ENCODE assay signal across 39 mouse cellular contexts in the genomic region with DNA sequence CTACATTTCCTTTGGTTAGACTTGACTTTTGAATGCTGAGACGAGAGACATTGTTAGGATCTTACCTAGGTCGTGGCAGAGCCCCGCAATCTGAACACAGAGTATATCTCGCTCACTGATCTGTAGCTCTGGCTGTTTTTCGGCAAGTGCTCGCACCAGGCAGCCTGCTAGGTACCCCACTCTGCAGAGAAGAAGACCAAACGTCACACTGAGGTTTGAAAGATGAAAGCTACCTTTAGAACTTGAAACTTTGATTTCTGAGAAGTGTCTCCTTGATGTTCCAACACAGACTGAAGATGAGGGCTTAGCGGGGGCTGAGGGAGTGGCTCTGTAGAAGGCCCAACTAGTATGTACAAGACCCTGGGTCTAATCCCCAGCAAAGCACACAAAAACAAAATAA. TPM values are rescaled to one million over a fixed set of nuclear protein-coding genes. Genes with fewer than 3 reads are reported as not detected.
DNase-seq lines count a peak whose midpoint lies in the region; ATAC-seq and TF ChIP-seq lines count a peak whose summit lies in the region.
"Had no signal": no experiment of that assay in that cellular context is flagged by ENCODE, and none has a peak within 500 bp of the region (broad histone marks: within the 10 kb centered on the region; RNA-seq: fewer than 3 reads in every experiment).

No protein-coding gene starts in this region.

- no peaks in the 10 kb centered on the region for H3K36me3 ChIP-seq in midbrain, postnatal 0 days (ENCODE audit: insufficient read depth, low read length)
- peaks cover 22% of the 10 kb centered on the region for H3K36me3 ChIP-seq in neural tube, embryonic 15.5 days

- no peak overlapping the region for H3K4me2 ChIP-seq in midbrain, postnatal 0 days (ENCODE audit: low read depth, low read length, poor library complexity, severe bottlenecking)
- H3K4me2 ChIP-seq in neural tube, embryonic 15.5 days, result no peak overlapping the region
- H3K4me2 ChIP-seq: embryonic facial prominence, embryonic 15.5 days; forebrain, embryonic 13.5 days; heart, embryonic 12.5 days; hindbrain, embryonic 14.5 days; intestine, embryonic 15.5 days; limb, embryonic 13.5 days; liver, embryonic 11.5 days; midbrain, embryonic 12.5 days; stomach, embryonic 15.5 days had no signal

- WGBS in midbrain, postnatal 0 days, result 94% methylated on average over 8 of the region's 8 CpGs
- 92% methylated on average over 8 of the region's 8 CpGs for WGBS in neural tube, embryonic 15.5 days

- no peaks in the 10 kb centered on the region for H3K4me1 ChIP-seq in midbrain, postnatal 0 days (ENCODE audit: insufficient read depth, low read length)
- H3K4me1 ChIP-seq in neural tube, embryonic 15.5 days, result no peaks in the 10 kb centered on the region
- H3K4me1 ChIP-seq: embryonic facial prominence, embryonic 10.5 days; embryonic facial prominence, embryonic 15.5 days; forebrain, embryonic 13.5 days; heart, embryonic 12.5 days; intestine, embryonic 15.5 days; limb, embryonic 13.5 days; midbrain, embryonic 12.5 days; stomach, embryonic 15.5 days had no signal

- peak; percentile 72 to 80 for DNase-seq in CD8-positive naive resting alpha-beta T cell, adult 2 months (ENCODE audit: low read depth in 2 of 2, low spot score in 2 of 2)
- DNase-seq in thymus, postnatal 0 days (ENCODE audit: low spot score), result peak; percentile 65
- DNase-seq in thymus, postnatal 4 days, result peak; percentile 47
- DNase-seq in midbrain, postnatal 0 days (ENCODE audit: low spot score), result no peak
- DNase-seq in ovary, postnatal 14 days (ENCODE audit: low spot score), result no peak
- DNase-seq: adrenal gland, adult 2 months; adrenal gland, postnatal 36 days; B cell, adult 2 months; cerebellum, adult 18-20 months; cerebellum, postnatal 14 days; gastrocnemius, adult 2 months; gastrocnemius, postnatal 36 days; heart, adult 18-20 months; heart, postnatal 4 days; kidney, adult 2 months; kidney, postnatal 36 days; liver, postnatal 0 days; lung, postnatal 36 days had no signal

- no peak overlapping the region for H3K4me3 ChIP-seq in midbrain, postnatal 0 days (ENCODE audit: low read depth, low read length)
- H3K4me3 ChIP-seq in neural tube, embryonic 15.5 days (replicated peaks), result no peak overlapping the region
- H3K4me3 ChIP-seq: embryonic facial prominence, embryonic 10.5 days; embryonic facial prominence, embryonic 15.5 days; forebrain, embryonic 13.5 days; gastrocnemius, adult 2 months; heart, embryonic 12.5 days; intestine, embryonic 15.5 days; layer of hippocampus, adult 2 months; left cerebral cortex, adult 2 months; limb, embryonic 13.5 days; midbrain, embryonic 12.5 days; stomach, embryonic 15.5 days had no signal

- no peak for TF ChIP-seq CTCF in midbrain, postnatal 0 days (IDR thresholded peaks at IDR 0.05)

- H3K27ac ChIP-seq in midbrain, postnatal 0 days (ENCODE audit: low read depth, low read length), result no peak overlapping the region
- H3K27ac ChIP-seq in neural tube, embryonic 15.5 days (replicated peaks), result no peak overlapping the region
- H3K27ac ChIP-seq: embryonic facial prominence, embryonic 10.5 days; embryonic facial prominence, embryonic 15.5 days; forebrain, embryonic 13.5 days; gastrocnemius, adult 2 months; hindbrain, embryonic 14.5 days; intestine, embryonic 15.5 days; layer of hippocampus, adult 2 months; left cerebral cortex, adult 2 months; limb, embryonic 13.5 days; midbrain, embryonic 12.5 days; stomach, embryonic 15.5 days had no signal

- no peaks in the 10 kb centered on the region for H3K9me3 ChIP-seq in midbrain, postnatal 0 days (ENCODE audit: low read length)
- no peaks in the 10 kb centered on the region for H3K9me3 ChIP-seq in neural tube, embryonic 15.5 days (replicated peaks)
- H3K9me3 ChIP-seq: embryonic facial prominence, embryonic 10.5 days; embryonic facial prominence, embryonic 15.5 days; forebrain, embryonic 13.5 days; heart, embryonic 12.5 days; intestine, embryonic 15.5 days; limb, embryonic 13.5 days; midbrain, embryonic 12.5 days; stomach, embryonic 15.5 days had no signal

- H3K9ac ChIP-seq in midbrain, postnatal 0 days (replicated peaks; ENCODE audit: low read length, poor library complexity, severe bottlenecking), result no peak overlapping the region
- H3K9ac ChIP-seq in neural tube, embryonic 15.5 days (replicated peaks), result no peak overlapping the region
- H3K9ac ChIP-seq: embryonic facial prominence, embryonic 15.5 days; forebrain, embryonic 13.5 days; heart, embryonic 12.5 days; hindbrain, embryonic 14.5 days; intestine, embryonic 15.5 days; limb, embryonic 13.5 days; liver, postnatal 0 days; midbrain, embryonic 12.5 days; stomach, embryonic 15.5 days had no signal

- peak; percentile 71 for ATAC-seq in inflammation-experienced regulatory T-cells, adult 6 months
- no peak for ATAC-seq in midbrain, postnatal 0 days (ENCODE audit: low FRiP score)
- ATAC-seq in neural tube, embryonic 15.5 days (ENCODE audit: low FRiP score), result no peak
- ATAC-seq: forebrain, embryonic 13.5 days; intestine, embryonic 15.5 days; liver, postnatal 0 days had no signal

- no peaks in the 10 kb centered on the region for H3K27me3 ChIP-seq in midbrain, postnatal 0 days (ENCODE audit: insufficient read depth, low read length)
- H3K27me3 ChIP-seq in neural tube, embryonic 15.5 days (replicated peaks), result no peaks in the 10 kb centered on the region
- H3K27me3 ChIP-seq: embryonic facial prominence, embryonic 15.5 days; forebrain, embryonic 13.5 days; heart, embryonic 12.5 days; intestine, embryonic 15.5 days; limb, embryonic 13.5 days; midbrain, embryonic 12.5 days; stomach, embryonic 15.5 days had no signal

RNA-seq across cellular contexts. Expression of a gene that starts 13.3 kb away (rescaled TPM):
- polyA plus RNA-seq in inflammation-experienced regulatory T-cells, adult 6 months (2017; shearing (Covaris generic)), result 100 to 1,000 TPM; 383 to 537 (median 471) TPM
- polyA plus RNA-seq in thymus, postnatal 0 days (2015; fragmentation: Nextera tagmentation; extraction: Ambion mirVana), result 23.5 and 25.5 TPM in 2 replicates
- total RNA-seq in midbrain, postnatal 0 days (2014; rRNA removed), result 13.0 and 14.1 TPM in 2 replicates
- 8.7 and 9.9 TPM in 2 replicates for polyA plus RNA-seq in midbrain, postnatal 0 days (2015; fragmentation: Nextera tagmentation; extraction: Ambion mirVana)
- polyA plus RNA-seq in neural tube, embryonic 15.5 days (2015; fragmentation: Nextera tagmentation; extraction: Ambion mirVana), result 11.9 and 14.6 TPM in 2 replicates

RNA-seq across cellular contexts. Expression of a gene that starts 34.9 kb away (rescaled TPM):
- polyA plus RNA-seq in inflammation-experienced regulatory T-cells, adult 6 months (2017; shearing (Covaris generic)), result not detected
- not detected in 2 replicates for polyA plus RNA-seq in thymus, postnatal 0 days (2015; fragmentation: Nextera tagmentation; extraction: Ambion mirVana)
- total RNA-seq in midbrain, postnatal 0 days (2014; rRNA removed), result not detected in 2 replicates
- not detected in 2 replicates for polyA plus RNA-seq in midbrain, postnatal 0 days (2015; fragmentation: Nextera tagmentation; extraction: Ambion mirVana)
- polyA plus RNA-seq in neural tube, embryonic 15.5 days (2015; fragmentation: Nextera tagmentation; extraction: Ambion mirVana), result 0.43 TPM in 1 of 2 replicates, not detected in the other
- total RNA-seq: adrenal gland, adult 2 months; adrenal gland, postnatal 36 days; gastrocnemius, adult 2 months; gastrocnemius, postnatal 36 days; heart, adult 18-20 months; heart, postnatal 4 days; layer of hippocampus, adult 2 months; layer of hippocampus, postnatal 14 days; left cerebral cortex, adult 2 months; left cerebral cortex, postnatal 36 days; megakaryocyte, adult 5-6 weeks; monocyte, adult 5-6 weeks had no signal
- polyA plus RNA-seq: brain, embryonic 14.5 days; embryonic facial prominence, embryonic 10.5 days; embryonic facial prominence, embryonic 15.5 days; forebrain, embryonic 13.5 days; heart, embryonic 12.5 days; heart, postnatal 0 days; hindbrain, embryonic 14.5 days; intestine, embryonic 15.5 days; limb, embryonic 13.5 days; liver, embryonic 11.5 days; liver, postnatal 0 days; lung, embryonic 16.5 days; midbrain, embryonic 12.5 days; stomach, embryonic 15.5 days had no signal

RNA-seq across cellular contexts. Expression of a gene that starts 42.7 kb away (rescaled TPM):
- under 1 TPM in 1 of 3 experiments, not detected in 2; 0.17 TPM for polyA plus RNA-seq in inflammation-experienced regulatory T-cells, adult 6 months (2017; shearing (Covaris generic))
- 0.57 TPM in 2 replicates for polyA plus RNA-seq in thymus, postnatal 0 days (2015; fragmentation: Nextera tagmentation; extraction: Ambion mirVana)
- total RNA-seq in midbrain, postnatal 0 days (2014; rRNA removed), result 122 and 132 TPM in 2 replicates
- 2.8 and 3.9 TPM in 2 replicates for polyA plus RNA-seq in midbrain, postnatal 0 days (2015; fragmentation: Nextera tagmentation; extraction: Ambion mirVana)
- polyA plus RNA-seq in neural tube, embryonic 15.5 days (2015; fragmentation: Nextera tagmentation; extraction: Ambion mirVana), result 3.3 and 4.9 TPM in 2 replicates

Comparison
In these comparisons a context has a peak if more than half of its experiments do, and no peak if none do; other contexts are left out.
1. DNase-seq: peak in CD8-positive naive resting alpha-beta T cell, adult 2 months (2 of 2), thymus, postnatal 0 days (single experiment) and thymus, postnatal 4 days (single experiment); none in midbrain, postnatal 0 days (single experiment) and ovary, postnatal 14 days (single experiment).
2. RNA of a gene that starts 13.3 kb away (polyA plus RNA-seq): 383 to 537 TPM in inflammation-experienced regulatory T-cells, adult 6 months; 23.5 to 25.5 TPM in thymus, postnatal 0 days, 11.9 to 14.6 TPM in neural tube, embryonic 15.5 days and 8.7 to 9.9 TPM in midbrain, postnatal 0 days; every median in the first group is over 10 times any median in the second.